Mouse (Mus musculus): ENCODE data around the gene Fam151b. TPM values are rescaled to one million over a fixed set of nuclear protein-coding genes. Genes with fewer than 3 reads are reported as not detected.

Fam151b gene
- total and polyA plus RNA-seq, 3 experiments: 0.12 to 1.4 TPM; not detected in 1

DNA sequence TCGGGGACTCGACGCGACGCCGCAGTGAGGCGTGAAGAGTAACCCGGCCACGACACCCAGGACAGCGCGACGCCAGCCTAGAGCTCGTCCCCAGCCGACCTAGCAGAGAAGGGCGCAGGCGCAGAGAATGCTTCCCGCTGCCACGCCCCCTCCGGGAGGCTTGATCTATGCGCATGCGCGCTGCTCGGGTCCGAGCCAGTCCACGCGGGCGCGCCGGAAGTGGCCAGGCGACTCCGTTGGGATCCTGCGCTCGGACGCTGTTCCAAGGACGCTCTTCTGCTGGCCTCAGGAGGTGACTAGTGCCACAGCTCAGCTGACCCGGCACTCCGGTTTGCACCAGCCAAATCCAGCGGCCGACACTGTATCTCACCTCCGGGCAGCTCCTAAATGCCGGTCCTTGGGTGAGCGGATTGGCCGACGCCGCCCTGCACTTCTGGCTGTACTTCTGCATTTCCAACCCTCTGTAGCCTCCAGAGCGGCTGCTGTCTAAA lies 47.0 kb upstream of the Fam151b start, which contains the start of gene Zfyve16:
Zfyve16 (minus strand) TSS at position 148 of the 491 bp plus-strand sequence.
- peak; percentile 94 for DNase-seq (ENCODE audit: low read depth, low spot score)
- TF ChIP-seq MAX (IDR thresholded peaks at IDR 0.05; ENCODE audit: low read length): peak; percentile 89
- TF ChIP-seq CTCF (IDR thresholded peaks at IDR 0.05 in 2 of 3, conservative IDR thresholded peaks at IDR 0.05 in 1 of 3; ENCODE audit: control insufficient read depth in 1 of 3, insufficient read depth in 1 of 3, low read depth in 2 of 3, low read length in 3 of 3, poor library complexity in 1 of 3, severe bottlenecking in 1 of 3): no peak
- peak; percentile 68; the same call in 1 of the 2 replicates for TF ChIP-seq MXI1 (IDR thresholded peaks at IDR 0.05; ENCODE audit: low read depth, low read length)
- no peak for TF ChIP-seq BHLHE40 (IDR thresholded peaks at IDR 0.05; ENCODE audit: borderline replicate concordance, low read depth, low read length)
- no peak for TF ChIP-seq UBTF (IDR thresholded peaks at IDR 0.05; ENCODE audit: borderline replicate concordance, insufficient read depth, low read depth, low read length)
- no peak for TF ChIP-seq JUND (IDR thresholded peaks at IDR 0.05; ENCODE audit: low read depth, low read length)
- TF ChIP-seq CHD1 (IDR thresholded peaks at IDR 0.05; ENCODE audit: low read depth, low read length): no peak
- TF ChIP-seq TBP (IDR thresholded peaks at IDR 0.05; ENCODE audit: low read depth, low read length): 0 out of 2 replicates have a peak, but pooled peaks have one; percentile 23
- TF ChIP-seq ZC3H11A (IDR thresholded peaks at IDR 0.05; ENCODE audit: low read depth, low read length): 0 out of 2 replicates have a peak, but pooled peaks have one; percentile 4
- no peak for TF ChIP-seq MAFK (IDR thresholded peaks at IDR 0.05; ENCODE audit: borderline replicate concordance, low read depth, low read length)
- TF ChIP-seq GABPA (IDR thresholded peaks at IDR 0.05; ENCODE audit: low read depth, low read length): no peak
- peak; percentile 69; the same call in 1 of the 2 replicates for TF ChIP-seq SIN3A (IDR thresholded peaks at IDR 0.05; ENCODE audit: low read length)
- no peak for TF ChIP-seq ZNF384 (IDR thresholded peaks at IDR 0.05; ENCODE audit: low read depth, low read length)
- TF ChIP-seq NELFE (IDR thresholded peaks at IDR 0.05; ENCODE audit: low read depth, low read length): peak; percentile 89
- TF ChIP-seq RCOR1 (IDR thresholded peaks at IDR 0.05; ENCODE audit: low read depth, low read length): no peak
- TF ChIP-seq RAD21 (IDR thresholded peaks at IDR 0.05; ENCODE audit: low read depth, low read length): no peak
- no peak for TF ChIP-seq E2F4 (IDR thresholded peaks at IDR 0.05; ENCODE audit: borderline replicate concordance, low read depth, low read length)
- peak; percentile 72; the same call in 1 of the 2 replicates for TF ChIP-seq HCFC1 (IDR thresholded peaks at IDR 0.05; ENCODE audit: low read depth, low read length)
- no peak for TF ChIP-seq CHD2 (IDR thresholded peaks at IDR 0.05; ENCODE audit: low read length)
- TF ChIP-seq ETS1 (IDR thresholded peaks at IDR 0.05; ENCODE audit: low read depth, low read length): peak; percentile 29; the same call in 1 of the 2 replicates
- no peak for TF ChIP-seq SMC3 (IDR thresholded peaks at IDR 0.05; ENCODE audit: low read depth, low read length)
- TF ChIP-seq MYC (IDR thresholded peaks at IDR 0.05; ENCODE audit: low read depth, low read length): peak; percentile 71; the same call in 1 of the 2 replicates
- TF ChIP-seq USF1 (IDR thresholded peaks at IDR 0.05; ENCODE audit: low read depth, low read length): no peak; the same call in 1 of the 2 replicates
- no peak for TF ChIP-seq ZKSCAN1 (IDR thresholded peaks at IDR 0.05; ENCODE audit: low read depth, low read length)
- peak; percentile 70; the same call in 1 of the 2 replicates for TF ChIP-seq ZMIZ1 (IDR thresholded peaks at IDR 0.05; ENCODE audit: low read depth, low read length)
- TF ChIP-seq ELF1 (IDR thresholded peaks at IDR 0.05; ENCODE audit: low read depth, low read length): peak; percentile 78
- no peak for TF ChIP-seq TAL1 (IDR thresholded peaks at IDR 0.05; ENCODE audit: low read length)
- TF ChIP-seq POLR2AphosphoS2 (IDR thresholded peaks at IDR 0.05; ENCODE audit: low read length): peak; percentile 77; the same call in 1 of the 2 replicates
- peak; percentile 96 for TF ChIP-seq NRF1 (IDR thresholded peaks at IDR 0.05; ENCODE audit: insufficient read depth, low read depth, low read length, poor library complexity, severe bottlenecking)
- TF ChIP-seq MYB (IDR thresholded peaks at IDR 0.05; ENCODE audit: low read depth, low read length): no peak
- TF ChIP-seq MEF2A (IDR thresholded peaks at IDR 0.05; ENCODE audit: extremely low read depth, insufficient replicate concordance, low read depth, low read length, poor library complexity, severe bottlenecking): no peak
- TF ChIP-seq MAZ (IDR thresholded peaks at IDR 0.05; ENCODE audit: low read depth, low read length): 0 out of 2 replicates have a peak, but pooled peaks have one; percentile 42
- no peak for TF ChIP-seq KAT2A (conservative IDR thresholded peaks at IDR 0.05; ENCODE audit: low read depth, low read length)
- no peak for TF ChIP-seq EP300 (IDR thresholded peaks at IDR 0.05; ENCODE audit: low read depth in 1 of 2, low read length in 2 of 2)
- peak; percentile 73 to 88 for TF ChIP-seq POLR2A (IDR thresholded peaks at IDR 0.05; ENCODE audit: control insufficient read depth in 1 of 2, insufficient read depth in 1 of 2, low read depth in 1 of 2, low read length in 2 of 2, poor library complexity in 1 of 2)
- TF ChIP-seq USF2 (IDR thresholded peaks at IDR 0.05; ENCODE audit: borderline replicate concordance in 1 of 2, insufficient read depth in 1 of 2, low read depth in 1 of 2, low read length in 2 of 2): no peak
- TF ChIP-seq GATA1 (IDR thresholded peaks at IDR 0.05; ENCODE audit: low read depth, low read length): no peak

More for the DNA sequence above, 47.0 kb upstream of the Fam151b start, which contains the start of gene Zfyve16:
- H3K27me3 ChIP-seq (ENCODE audit: control insufficient read depth in 1 of 2, insufficient read depth in 2 of 2, low read length in 2 of 2): no peaks in the 10 kb centered on the region; a peak in 1 of 4 replicates
- H3K36me3 ChIP-seq (ENCODE audit: control insufficient read depth in 1 of 2, insufficient read depth in 2 of 2, low read length in 2 of 2): no peaks in the 10 kb centered on the region; a peak in 2 of 4 replicates
- no peaks in the 10 kb centered on the region for H3K9me3 ChIP-seq (replicated peaks; ENCODE audit: insufficient read depth, low read length)
- H3K27ac ChIP-seq (ENCODE audit: control insufficient read depth, low read depth, low read length): peak within 1 kb of the TSS; percentile 45
- H3K9ac ChIP-seq (ENCODE audit: control insufficient read depth, low read depth, low read length, poor library complexity, severe bottlenecking): peak within 1 kb of the TSS; percentile 72
- H3K4me3 ChIP-seq (ENCODE audit: control insufficient read depth in 1 of 2, insufficient read depth in 1 of 2, low read depth in 2 of 2, low read length in 2 of 2): peak within 1 kb of the TSS; percentile 82 to 90
- H3K4me1 ChIP-seq (ENCODE audit: control insufficient read depth in 1 of 2, insufficient read depth in 2 of 2, low read length in 2 of 2): peaks cover 0 to 2% of the 10 kb centered on the region in 2 experiments; a peak in 1 of 4 replicates
- H3K79me2 ChIP-seq (ENCODE audit: control insufficient read depth, insufficient read depth, low read length, poor library complexity): no peaks in the 10 kb centered on the region; the same call in 1 of the 2 replicates
